Mouse (Mus musculus): Measurements from ENCODE around the gene 4930544D05Rik. TPM values are rescaled to one million over a fixed set of nuclear protein-coding genes. Genes with fewer than 3 reads are reported as not detected.
A peak's percentile ranks its signal among the peaks of the same experiment; 100 is the strongest.
"Not testable (repeated sequence)": the region's sequence is repeated elsewhere in the genome, so short reads cannot be mapped to it uniquely, and the experiment has no call there.

Gene 4930544D05Rik
- not detected in 2 replicates for total RNA-seq (2017)

DNA sequence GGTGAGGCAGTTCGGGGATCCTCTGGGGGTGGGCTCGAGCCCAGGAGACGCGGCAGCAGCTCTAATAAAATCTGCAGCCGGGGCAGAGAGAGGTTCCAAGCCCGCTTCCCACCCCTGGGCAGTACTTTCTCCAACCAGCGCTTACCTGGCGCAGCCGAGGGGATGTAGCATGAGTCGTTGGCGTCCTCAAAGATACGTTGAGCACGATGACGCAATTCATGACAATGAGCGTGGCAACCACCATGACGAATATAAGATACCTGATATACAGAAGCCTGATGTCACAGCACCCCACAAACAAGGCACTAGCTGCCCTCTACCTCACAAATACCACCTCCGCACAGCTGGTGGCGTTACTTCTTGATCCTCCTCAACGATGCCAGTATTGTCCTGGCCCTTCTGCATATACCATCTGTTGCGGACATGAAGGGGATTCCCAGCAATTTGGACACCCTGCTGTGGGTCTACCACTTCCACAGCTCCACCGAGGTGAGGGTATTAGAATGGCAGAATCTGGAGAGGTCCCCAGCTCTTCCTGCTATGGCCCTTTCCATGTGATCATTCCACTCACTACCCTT, at the start of gene 4930544D05Rik:
TSS of gene 4930544D05Rik (plus strand) at position 333 of the 578 bp plus-strand sequence.
- ATAC-seq (replicated peaks in 1 of 2; ENCODE audit: insufficient read depth in 1 of 2, low FRiP score in 2 of 2, low TSS enrichment in 1 of 2, low read depth in 1 of 2, poor library complexity in 2 of 2, severe bottlenecking in 2 of 2), result 0 out of 4 replicates have a peak, but pooled peaks have one; percentile 19

- no peak for ATAC-seq (replicated peaks in 1 of 2; ENCODE audit: insufficient read depth in 1 of 2, low FRiP score in 2 of 2, low TSS enrichment in 1 of 2, low read depth in 1 of 2, poor library complexity in 2 of 2, severe bottlenecking in 2 of 2)
Measured at GRCm38 (mm10) chr11:70566586-70566985, 49.1 kb upstream of the 4930544D05Rik start.

GRCm38 (mm10) chr11:70570614-70571013, 45.0 kb upstream of the 4930544D05Rik start:
- not testable (repeated sequence) for ATAC-seq (replicated peaks in 1 of 2; ENCODE audit: insufficient read depth in 1 of 2, low FRiP score in 2 of 2, low TSS enrichment in 1 of 2, low read depth in 1 of 2, poor library complexity in 2 of 2, severe bottlenecking in 2 of 2)

DNA sequence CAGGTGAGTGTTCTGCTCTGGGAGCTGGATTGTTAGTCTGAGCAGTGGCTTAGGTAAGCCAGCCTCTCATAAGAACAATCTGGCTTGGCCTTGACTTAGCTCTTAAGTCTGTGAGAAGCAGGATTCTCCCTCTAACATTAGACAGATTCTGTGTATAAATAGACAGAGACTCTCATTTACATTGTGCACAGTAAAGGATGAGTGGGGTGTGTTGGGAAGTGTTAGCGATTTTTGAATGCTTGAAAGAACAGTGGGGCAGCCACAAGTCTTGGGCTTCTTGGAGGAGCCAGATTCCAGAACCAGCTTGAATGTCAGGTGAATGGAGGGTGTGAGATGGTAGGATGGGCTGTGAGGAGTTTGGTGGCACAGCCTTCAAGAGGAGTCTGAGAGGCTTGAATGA, 44.0 kb upstream of the 4930544D05Rik start:
- ATAC-seq (replicated peaks in 1 of 2; ENCODE audit: insufficient read depth in 1 of 2, low FRiP score in 2 of 2, low TSS enrichment in 1 of 2, low read depth in 1 of 2, poor library complexity in 2 of 2, severe bottlenecking in 2 of 2), result no peak

- ATAC-seq (replicated peaks in 1 of 2; ENCODE audit: insufficient read depth in 1 of 2, low FRiP score in 2 of 2, low TSS enrichment in 1 of 2, low read depth in 1 of 2, poor library complexity in 2 of 2, severe bottlenecking in 2 of 2), result no peak
Measured at GRCm38 (mm10) chr11:70572348-70572902, 43.2 kb upstream of the 4930544D05Rik start.

GRCm38 (mm10) chr11:70573872-70574271, 41.8 kb upstream of the 4930544D05Rik start:
- ATAC-seq (replicated peaks in 1 of 2; ENCODE audit: insufficient read depth in 1 of 2, low FRiP score in 2 of 2, low TSS enrichment in 1 of 2, low read depth in 1 of 2, poor library complexity in 2 of 2, severe bottlenecking in 2 of 2), result no peak

DNA sequence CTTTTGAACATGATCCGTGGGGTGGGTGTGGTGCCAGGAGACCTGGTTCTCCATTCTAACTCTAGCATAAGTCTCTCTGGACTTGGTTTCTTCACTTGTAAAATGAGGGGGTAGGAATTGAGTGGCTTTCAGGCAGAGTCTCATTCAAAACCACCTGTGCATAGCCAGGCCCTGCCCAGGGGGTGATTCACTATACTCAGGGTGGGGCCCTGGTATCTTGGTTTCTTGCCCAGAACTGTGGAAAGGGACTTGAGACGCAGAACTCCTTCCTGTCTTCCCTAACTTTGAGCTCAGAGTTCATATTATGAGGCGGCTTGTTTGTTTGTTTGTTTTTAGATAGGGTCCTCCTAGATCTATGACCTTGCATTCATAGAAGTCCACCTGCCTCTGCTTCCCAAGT, 38.4 kb upstream of the 4930544D05Rik start:
- no peak for ATAC-seq (replicated peaks in 1 of 2; ENCODE audit: insufficient read depth in 1 of 2, low FRiP score in 2 of 2, low TSS enrichment in 1 of 2, low read depth in 1 of 2, poor library complexity in 2 of 2, severe bottlenecking in 2 of 2)

DNA sequence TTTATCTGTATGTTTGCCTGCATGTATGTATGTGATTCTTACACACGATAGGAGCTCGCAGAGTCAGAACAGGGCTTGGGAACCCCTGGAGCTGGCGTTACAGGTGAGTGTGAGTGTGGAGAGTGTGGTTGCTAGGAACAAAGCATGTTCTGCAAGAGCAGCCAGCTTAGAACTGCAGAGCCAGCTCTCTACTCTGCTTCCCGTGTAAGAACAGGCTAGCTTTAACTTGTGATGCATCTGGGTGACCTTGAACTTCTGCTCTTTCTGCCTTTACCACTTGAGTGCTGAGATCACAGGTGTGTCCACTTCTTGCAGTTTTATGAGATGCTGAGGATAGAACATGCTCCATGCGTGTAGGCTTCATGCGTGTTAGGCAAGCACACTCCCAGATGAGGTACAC, 36.7 kb upstream of the 4930544D05Rik start:
- no peak for ATAC-seq (replicated peaks in 1 of 2; ENCODE audit: insufficient read depth in 1 of 2, low FRiP score in 2 of 2, low TSS enrichment in 1 of 2, low read depth in 1 of 2, poor library complexity in 2 of 2, severe bottlenecking in 2 of 2)

DNA sequence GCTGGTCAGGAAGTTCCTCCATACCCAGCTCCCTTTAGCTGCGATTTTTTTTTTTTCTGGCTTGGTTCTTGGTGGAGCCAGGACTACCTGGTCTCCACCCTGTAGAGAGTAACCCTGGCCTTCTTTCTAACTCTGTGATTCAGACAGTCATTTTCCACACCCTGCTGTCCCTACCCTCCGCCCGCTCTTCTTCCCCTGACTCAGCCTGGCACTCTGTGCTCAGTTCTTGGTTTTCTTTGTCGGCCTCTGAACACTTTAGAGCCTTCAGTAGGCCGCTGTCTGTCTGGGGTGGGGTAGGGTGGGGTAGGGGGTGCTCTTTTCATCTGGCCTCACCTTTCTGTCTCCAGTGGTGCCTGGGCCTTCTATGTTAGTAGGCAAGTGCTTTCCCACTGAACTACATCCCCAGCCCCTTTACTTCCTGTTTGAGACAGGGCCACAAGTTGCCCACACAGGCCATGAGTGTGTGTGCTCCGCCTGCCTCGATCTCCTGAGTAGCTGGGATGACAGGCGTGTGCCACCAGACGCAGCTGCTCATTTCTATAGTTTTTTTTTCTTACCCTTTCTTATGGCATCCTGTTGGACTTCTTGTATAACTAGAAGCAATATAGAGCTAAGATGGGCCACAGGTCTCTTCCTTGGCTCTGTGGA, 35.8 kb upstream of the 4930544D05Rik start:
- ATAC-seq (replicated peaks in 1 of 2; ENCODE audit: insufficient read depth in 1 of 2, low FRiP score in 2 of 2, low TSS enrichment in 1 of 2, low read depth in 1 of 2, poor library complexity in 2 of 2, severe bottlenecking in 2 of 2), result peak; percentile 43 to 44; a peak in 2 of 4 replicates

GRCm38 (mm10) chr11:70580358-70580720, 35.3 kb upstream of the 4930544D05Rik start:
- no peak for ATAC-seq (replicated peaks in 1 of 2; ENCODE audit: insufficient read depth in 1 of 2, low FRiP score in 2 of 2, low TSS enrichment in 1 of 2, low read depth in 1 of 2, poor library complexity in 2 of 2, severe bottlenecking in 2 of 2)

DNA sequence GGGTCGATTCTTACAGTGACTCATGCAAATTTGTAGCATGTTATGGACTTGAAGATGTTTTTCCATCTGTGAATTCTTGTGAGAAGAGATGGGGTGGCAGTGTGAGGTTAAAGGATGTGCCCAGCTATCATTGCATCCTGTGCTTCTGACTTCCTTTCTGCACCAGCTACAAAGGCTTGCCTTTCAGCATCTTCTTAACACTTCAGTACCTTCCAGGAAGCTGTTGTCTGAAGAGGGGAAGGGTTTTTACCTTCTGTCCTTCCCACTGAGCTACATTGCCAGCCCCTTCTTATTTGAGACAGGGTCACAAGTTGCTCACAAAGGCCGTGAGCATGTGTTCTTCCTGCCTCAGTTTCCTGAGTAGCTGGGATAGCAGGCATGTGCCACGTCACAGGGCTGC, 34.7 kb upstream of the 4930544D05Rik start:
- no peak for ATAC-seq (replicated peaks in 1 of 2; ENCODE audit: insufficient read depth in 1 of 2, low FRiP score in 2 of 2, low TSS enrichment in 1 of 2, low read depth in 1 of 2, poor library complexity in 2 of 2, severe bottlenecking in 2 of 2)

DNA sequence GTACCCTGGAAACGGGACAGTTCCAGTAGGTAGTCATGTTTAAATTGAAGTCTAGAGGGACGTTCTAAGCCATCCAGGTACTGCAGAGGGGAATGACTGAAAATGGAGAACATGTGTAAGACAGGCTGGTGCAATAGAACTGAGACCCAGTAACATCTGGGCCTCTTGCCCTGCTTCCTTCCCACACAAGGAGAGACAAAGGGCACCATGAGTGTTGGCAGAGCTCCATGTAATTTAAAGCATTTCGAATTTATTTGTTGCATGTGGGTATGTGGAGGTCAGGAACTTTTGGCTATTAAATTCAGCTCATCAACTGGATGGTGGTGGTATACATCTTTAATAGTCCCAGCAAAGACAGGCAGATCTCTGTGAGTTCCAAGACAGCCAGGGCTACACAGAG, 33.5 kb upstream of the 4930544D05Rik start:
- ATAC-seq (replicated peaks in 1 of 2; ENCODE audit: insufficient read depth in 1 of 2, low FRiP score in 2 of 2, low TSS enrichment in 1 of 2, low read depth in 1 of 2, poor library complexity in 2 of 2, severe bottlenecking in 2 of 2), result no peak

- ATAC-seq (replicated peaks in 1 of 2; ENCODE audit: insufficient read depth in 1 of 2, low FRiP score in 2 of 2, low TSS enrichment in 1 of 2, low read depth in 1 of 2, poor library complexity in 2 of 2, severe bottlenecking in 2 of 2), result peak; percentile 42 to 54
Measured at GRCm38 (mm10) chr11:70583022-70583714, 32.5 kb upstream of the 4930544D05Rik start.

DNA sequence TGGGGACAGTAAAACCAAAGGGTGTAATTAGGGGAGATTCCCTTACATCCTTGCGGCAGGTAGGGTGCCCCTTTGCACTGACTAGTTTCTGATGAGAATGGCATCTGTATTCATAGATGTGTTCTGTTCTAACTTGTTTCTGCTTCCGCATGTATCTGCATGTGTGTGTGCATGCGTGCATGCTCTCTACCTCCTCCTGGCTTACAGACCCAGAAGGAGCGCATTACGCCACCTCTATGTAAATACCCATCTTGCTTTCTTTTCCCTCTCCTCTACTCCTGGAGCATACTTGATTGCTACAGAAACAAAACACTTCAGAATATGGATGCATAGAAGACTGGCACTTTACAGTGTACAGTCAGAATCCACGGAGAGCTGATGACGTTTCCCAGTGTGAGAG, 31.9 kb upstream of the 4930544D05Rik start:
- no peak for ATAC-seq (replicated peaks in 1 of 2; ENCODE audit: insufficient read depth in 1 of 2, low FRiP score in 2 of 2, low TSS enrichment in 1 of 2, low read depth in 1 of 2, poor library complexity in 2 of 2, severe bottlenecking in 2 of 2)

GRCm38 (mm10) chr11:70585457-70585856, 30.2 kb upstream of the 4930544D05Rik start:
- ATAC-seq (replicated peaks in 1 of 2; ENCODE audit: insufficient read depth in 1 of 2, low FRiP score in 2 of 2, low TSS enrichment in 1 of 2, low read depth in 1 of 2, poor library complexity in 2 of 2, severe bottlenecking in 2 of 2), result no peak

- no peak for ATAC-seq (replicated peaks in 1 of 2; ENCODE audit: insufficient read depth in 1 of 2, low FRiP score in 2 of 2, low TSS enrichment in 1 of 2, low read depth in 1 of 2, poor library complexity in 2 of 2, severe bottlenecking in 2 of 2)
Measured at GRCm38 (mm10) chr11:70586261-70586660, 29.4 kb upstream of the 4930544D05Rik start.

DNA sequence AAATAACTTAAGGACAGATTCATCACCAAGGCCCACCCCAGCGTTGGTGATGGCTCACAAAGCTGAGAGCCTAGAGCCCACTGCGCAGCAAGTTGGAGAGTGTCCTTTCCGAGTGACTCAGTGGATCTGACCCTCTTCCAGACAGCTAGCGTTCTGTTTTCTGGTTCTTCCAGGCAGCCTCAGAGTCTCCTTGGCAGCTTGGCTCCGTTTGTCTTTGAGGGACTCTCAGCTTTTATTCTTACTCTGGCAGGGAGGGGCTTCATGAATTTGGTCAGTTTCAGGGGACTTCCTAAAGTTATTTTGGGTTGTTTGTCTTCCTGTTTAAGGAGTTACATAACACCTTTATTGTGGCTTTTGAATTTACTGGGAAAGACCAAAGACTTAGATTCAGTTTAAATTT, 28.7 kb upstream of the 4930544D05Rik start:
- ATAC-seq (replicated peaks in 1 of 2; ENCODE audit: insufficient read depth in 1 of 2, low FRiP score in 2 of 2, low TSS enrichment in 1 of 2, low read depth in 1 of 2, poor library complexity in 2 of 2, severe bottlenecking in 2 of 2), result 0 out of 4 replicates have a peak, but pooled peaks of 1 of the 2 experiments have one; percentile 15

DNA sequence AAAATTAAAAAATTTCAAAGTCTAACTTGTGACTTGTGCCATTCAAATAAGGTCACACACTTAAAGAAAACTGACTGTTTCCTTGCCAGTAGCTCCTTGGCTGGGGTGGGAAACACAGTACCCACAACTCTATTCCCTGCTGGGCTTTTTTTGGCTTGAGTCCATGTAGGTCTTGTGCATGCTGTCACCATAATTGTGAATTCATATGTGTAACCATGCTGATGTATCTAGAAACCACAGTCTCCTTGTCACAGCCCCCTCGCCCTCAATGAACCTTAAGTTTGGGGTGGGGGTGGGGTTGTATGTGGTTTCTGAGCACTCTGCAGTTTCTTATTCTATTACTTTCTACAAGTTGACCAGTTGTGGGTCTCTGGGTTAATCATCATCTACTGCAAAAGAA, 23.9 kb upstream of the 4930544D05Rik start:
- no peak for ATAC-seq (replicated peaks in 1 of 2; ENCODE audit: insufficient read depth in 1 of 2, low FRiP score in 2 of 2, low TSS enrichment in 1 of 2, low read depth in 1 of 2, poor library complexity in 2 of 2, severe bottlenecking in 2 of 2)
